Mouse (Mus musculus) E14TG2a.4 (cell line): ENCODE measurements around the gene Dgkd.

ENCODE experiments used
- H3K27me3 ChIP-seq: 2 replicates; pipeline ENCODE4 v1.6.1; 2014; ENCODE audit warnings: low read length, control low read depth; ENCODE audit not compliant: insufficient read depth
- H3K36me3 ChIP-seq: 2 replicates; pipeline ENCODE4 v1.6.1; 2014; ENCODE audit warnings: low read length, control low read depth; ENCODE audit not compliant: insufficient read depth
- H3K4me1 ChIP-seq: replicated peaks from 2 replicates; pipeline ENCODE4 v1.6.1; 2014; ENCODE audit warnings: low read depth, low read length, control low read depth
- H3K4me3 ChIP-seq: replicated peaks from 2 replicates; pipeline ENCODE4 v1.5.1; 2014; ENCODE audit warnings: mild to moderate bottlenecking, low read length
- H3K9me3 ChIP-seq: 2 replicates; pipeline ENCODE4 v1.6.1; 2014; ENCODE audit warnings: low read length, control low read depth
- CTCF ChIP-seq: conservative IDR thresholded peaks from 2 replicates; pipeline ENCODE4 v1.5.1; 2014; ENCODE audit warnings: low read length
- NANOG ChIP-seq: IDR thresholded peaks from 2 replicates; pipeline ENCODE4 v1.6.1; 2014; ENCODE audit warnings: borderline replicate concordance, low read length, mixed read lengths
- POU5F1 ChIP-seq: IDR thresholded peaks from 2 replicates; pipeline ENCODE4 v1.6.1; 2014; ENCODE audit warnings: low read length, borderline replicate concordance

Gene Dgkd

GRCm38 (mm10) chr1:87947681-87948091 lies 94.6 kb downstream of the Dgkd start:
- Histone ChIP-seq H3K4me3 (no peak overlapping the region), H3K4me1 (no peaks in the 10 kb centered on the region), H3K9me3 (no peaks in the 10 kb centered on the region), H3K27me3 (no peaks in the 10 kb centered on the region), H3K36me3 (peaks cover 90% of the 10 kb centered on the region)
- TF ChIP-seq CTCF (no peak), POU5F1 (no peak), NANOG (no peak)

DNA sequence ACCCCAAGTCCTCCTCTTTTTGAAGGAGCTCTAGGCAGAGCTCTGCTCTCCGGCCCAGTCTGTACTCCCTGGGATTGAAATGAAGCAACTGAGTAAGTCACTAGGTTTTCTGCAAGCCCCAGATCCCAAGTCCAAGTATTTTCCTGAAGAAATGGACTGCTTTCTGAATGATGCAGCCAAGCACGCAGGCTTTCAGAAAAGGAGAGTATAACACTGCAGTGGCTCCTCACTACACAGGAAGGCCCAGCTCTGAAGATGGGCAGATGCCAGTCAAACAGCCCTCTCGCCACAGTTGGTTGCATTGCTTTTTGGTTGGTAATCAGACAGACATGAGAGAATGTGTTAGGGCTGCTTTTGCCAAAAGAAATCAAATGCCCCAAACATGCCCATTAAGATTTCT lies 98.6 kb downstream of the Dgkd start:
- no peaks in the 10 kb centered on the region for H3K27me3 ChIP-seq
- TF ChIP-seq CTCF, result no peak
- no peak for TF ChIP-seq POU5F1
- no peak for TF ChIP-seq NANOG
- peaks cover 68% of the 10 kb centered on the region for H3K36me3 ChIP-seq
- no peaks in the 10 kb centered on the region for H3K9me3 ChIP-seq
- H3K4me1 ChIP-seq, result no peaks in the 10 kb centered on the region
- H3K4me3 ChIP-seq, result no peak overlapping the region

- Histone ChIP-seq H3K9me3 (no peaks in the 10 kb centered on the region), H3K4me3 (no peak overlapping the region), H3K27me3 (no peaks in the 10 kb centered on the region), H3K4me1 (no peaks in the 10 kb centered on the region), H3K36me3 (peaks cover 61% of the 10 kb centered on the region)
- TF ChIP-seq POU5F1 (no peak), NANOG (no peak), CTCF (no peak)
Measured at GRCm38 (mm10) chr1:87953073-87953472, 100.0 kb downstream of the Dgkd start.

DNA sequence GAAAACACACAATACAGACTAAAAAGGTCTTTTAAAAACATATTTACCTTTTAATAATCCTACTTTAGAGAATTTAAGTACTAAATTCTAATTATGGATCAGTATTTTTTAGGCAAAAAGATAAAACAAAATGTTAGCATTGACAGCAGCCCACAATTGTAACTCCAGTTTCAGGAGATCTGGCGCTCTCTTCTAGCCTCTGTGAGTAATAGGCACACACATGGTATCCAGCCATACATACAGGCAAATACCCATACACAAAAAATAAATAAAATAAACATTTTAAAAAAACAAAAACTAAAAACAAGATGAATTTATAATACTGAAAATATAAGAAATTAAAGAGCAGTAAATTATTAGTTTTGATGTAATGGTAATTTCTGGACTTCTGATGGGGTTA lies 105.8 kb downstream of the Dgkd start:
- H3K4me1 ChIP-seq, result no peaks in the 10 kb centered on the region
- peaks cover 18% of the 10 kb centered on the region for H3K36me3 ChIP-seq
- no peaks in the 10 kb centered on the region for H3K27me3 ChIP-seq
- H3K4me3 ChIP-seq, result no peak overlapping the region
- TF ChIP-seq POU5F1 (no peak), NANOG (no peak), CTCF (no peak)
- no peaks in the 10 kb centered on the region for H3K9me3 ChIP-seq

DNA sequence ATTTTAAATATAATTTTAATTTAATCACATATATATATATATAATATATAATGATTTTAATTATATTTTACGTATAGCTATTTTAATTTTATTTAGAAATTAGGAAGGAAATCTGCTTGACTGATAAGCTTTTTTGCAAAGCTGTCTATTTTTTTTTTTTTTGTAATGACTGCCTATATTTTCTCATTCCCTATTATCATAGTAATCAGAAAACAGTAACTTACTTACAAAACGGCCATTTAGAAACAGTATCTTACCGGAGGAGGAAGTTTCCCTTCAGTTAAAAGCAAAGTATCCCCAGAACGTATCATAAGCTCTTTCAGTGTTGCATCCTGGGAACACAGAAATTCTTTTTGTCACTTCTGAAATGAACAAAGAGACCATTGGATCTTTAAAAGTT lies 106.4 kb downstream of the Dgkd start:
- no peaks in the 10 kb centered on the region for H3K27me3 ChIP-seq
- H3K4me1 ChIP-seq, result no peaks in the 10 kb centered on the region
- H3K4me3 ChIP-seq, result no peak overlapping the region
- no peaks in the 10 kb centered on the region for H3K9me3 ChIP-seq
- H3K36me3 ChIP-seq, result peaks cover 18% of the 10 kb centered on the region
- TF ChIP-seq POU5F1 (no peak), NANOG (no peak), CTCF (no peak)

GRCm38 (mm10) chr1:87959998-87960431 lies 106.9 kb downstream of the Dgkd start:
- Histone ChIP-seq H3K27me3 (no peaks in the 10 kb centered on the region), H3K36me3 (peaks cover 18% of the 10 kb centered on the region), H3K4me1 (no peaks in the 10 kb centered on the region), H3K4me3 (no peak overlapping the region), H3K9me3 (no peaks in the 10 kb centered on the region)
- TF ChIP-seq CTCF (no peak), POU5F1 (no peak), NANOG (no peak)

DNA sequence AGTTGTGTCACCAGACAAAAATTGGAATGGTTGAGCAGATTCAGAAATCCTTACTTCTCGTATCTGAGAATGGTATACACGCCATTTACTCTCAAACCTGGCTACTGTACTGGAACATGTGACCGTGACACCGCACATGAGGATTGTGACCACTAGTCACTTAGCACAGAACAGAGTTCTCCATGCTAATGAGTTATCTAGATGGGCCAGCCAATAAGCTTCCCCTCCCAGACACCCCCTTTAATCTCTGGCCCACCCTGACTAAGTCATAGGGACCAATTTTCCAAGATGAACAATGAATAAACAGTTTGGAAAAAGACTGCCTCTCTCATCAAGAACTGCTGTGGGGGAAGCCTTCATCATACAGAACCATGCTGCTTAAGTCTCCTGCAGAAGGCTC lies 107.7 kb downstream of the Dgkd start:
- H3K27me3 ChIP-seq, result no peaks in the 10 kb centered on the region
- no peaks in the 10 kb centered on the region for H3K9me3 ChIP-seq
- no peak overlapping the region for H3K4me3 ChIP-seq
- no peaks in the 10 kb centered on the region for H3K4me1 ChIP-seq
- TF ChIP-seq POU5F1 (no peak), CTCF (no peak), NANOG (no peak)
- H3K36me3 ChIP-seq, result peaks cover 12% of the 10 kb centered on the region

DNA sequence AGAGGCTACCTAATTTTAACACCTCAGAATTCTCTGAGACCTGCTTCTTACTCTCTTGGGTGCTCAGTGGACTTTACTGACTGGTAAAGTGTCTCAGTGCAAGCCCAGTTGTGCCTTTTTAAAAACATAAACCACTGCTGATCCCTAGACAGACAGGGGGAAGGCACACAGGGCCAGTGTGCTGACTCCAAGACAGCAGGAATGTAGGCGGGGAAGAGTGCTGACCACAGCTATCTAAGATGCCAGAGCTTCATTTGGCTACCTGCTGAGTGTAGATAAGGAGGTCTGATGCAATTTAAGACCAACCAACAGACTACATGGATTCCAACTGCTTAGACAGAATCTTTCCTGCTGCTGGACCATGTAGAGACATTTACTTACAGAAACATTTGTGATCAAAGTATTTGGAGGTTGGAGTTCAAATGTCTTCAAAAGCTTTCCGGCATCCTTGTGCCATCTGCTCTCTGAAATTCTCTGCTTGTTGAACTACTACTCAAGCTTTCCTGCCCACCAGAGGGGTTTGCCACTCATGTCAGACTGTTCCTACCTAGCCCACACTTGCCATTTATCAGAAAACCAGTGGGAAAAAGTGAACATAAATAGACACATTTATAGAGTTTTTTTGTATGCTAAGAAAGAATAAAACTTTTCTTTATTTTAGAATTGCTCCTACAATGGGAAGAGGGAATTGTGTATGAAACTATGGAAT lies 108.5 kb downstream of the Dgkd start:
- Histone ChIP-seq H3K4me3 (no peak overlapping the region), H3K36me3 (peaks cover 4% of the 10 kb centered on the region), H3K4me1 (no peaks in the 10 kb centered on the region), H3K9me3 (no peaks in the 10 kb centered on the region), H3K27me3 (no peaks in the 10 kb centered on the region)
- TF ChIP-seq POU5F1 (no peak), CTCF (no peak), NANOG (no peak)

DNA sequence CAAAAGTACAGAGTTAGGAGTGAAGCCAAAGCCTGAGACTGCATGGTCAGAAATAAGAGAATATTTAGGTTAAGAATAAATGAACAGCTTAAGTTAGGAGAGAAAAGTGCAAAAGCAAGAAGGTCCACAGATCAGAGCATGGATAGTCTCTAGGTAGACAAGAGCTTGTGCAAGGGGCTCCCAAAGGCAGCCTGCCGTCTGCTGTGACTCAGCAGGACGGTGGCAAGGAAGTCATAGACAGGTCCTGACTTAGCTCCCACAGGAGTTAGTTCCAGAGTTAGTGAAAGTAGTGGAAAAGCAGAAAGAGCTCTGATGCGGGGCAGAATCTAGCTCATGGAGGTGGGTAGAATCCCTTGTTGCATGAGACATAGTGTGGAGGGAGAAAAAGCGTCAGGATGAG lies 117.3 kb downstream of the Dgkd start:
- Histone ChIP-seq H3K9me3 (no peaks in the 10 kb centered on the region), H3K4me1 (no peaks in the 10 kb centered on the region), H3K36me3 (peaks cover 7% of the 10 kb centered on the region; the same call in 1 of the 2 replicates), H3K27me3 (no peaks in the 10 kb centered on the region), H3K4me3 (no peak overlapping the region)
- TF ChIP-seq POU5F1, result no peak
- TF ChIP-seq CTCF, result no peak
- no peak for TF ChIP-seq NANOG
